Mouse (Mus musculus): ENCODE results near the gene Irf2bp2.

Irf2bp2 gene

DNA sequence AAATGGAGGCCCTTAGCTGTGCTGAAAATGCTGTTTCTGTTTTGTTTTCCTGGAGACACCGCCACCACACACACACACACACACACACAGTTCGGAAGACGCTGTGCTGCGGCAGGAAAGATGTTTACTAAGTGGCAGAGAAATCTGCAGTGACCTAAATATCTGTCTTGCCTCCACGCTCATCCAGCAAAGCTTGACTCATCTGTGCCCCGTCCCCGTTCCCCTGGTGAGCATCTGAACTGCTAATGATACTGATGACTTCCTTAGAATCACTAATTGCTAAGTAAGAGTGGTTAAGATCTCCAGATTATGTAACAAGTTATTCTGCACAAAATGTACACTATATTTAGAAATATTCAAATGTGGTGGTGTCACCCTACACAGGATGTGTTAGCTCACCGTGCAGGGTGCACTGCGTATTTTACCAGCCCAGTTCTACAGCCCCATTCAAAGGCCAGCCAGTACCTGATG is 8.2 kb downstream of the Irf2bp2 start:
- DNase-seq: peak; percentile 52

DNA sequence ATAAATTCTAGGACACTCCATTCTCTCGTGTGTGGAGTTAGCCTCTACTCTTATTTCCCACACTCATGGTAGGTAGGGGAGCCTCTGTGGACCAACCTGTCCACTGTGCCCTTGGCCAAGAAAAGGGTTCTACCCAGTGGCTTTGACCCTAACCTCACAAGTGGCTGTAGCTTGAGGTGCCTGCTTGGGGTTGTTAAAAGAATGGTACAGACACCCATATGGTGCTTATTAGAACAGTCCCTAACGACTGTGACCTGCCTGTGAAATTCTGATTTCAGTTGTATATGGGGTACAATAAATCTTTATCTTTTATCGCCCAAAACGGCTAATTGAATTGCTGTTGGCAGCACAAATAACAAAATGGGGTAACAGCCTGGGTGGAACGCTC is 8.9 kb downstream of the Irf2bp2 start:
- no peak for DNase-seq

DNA sequence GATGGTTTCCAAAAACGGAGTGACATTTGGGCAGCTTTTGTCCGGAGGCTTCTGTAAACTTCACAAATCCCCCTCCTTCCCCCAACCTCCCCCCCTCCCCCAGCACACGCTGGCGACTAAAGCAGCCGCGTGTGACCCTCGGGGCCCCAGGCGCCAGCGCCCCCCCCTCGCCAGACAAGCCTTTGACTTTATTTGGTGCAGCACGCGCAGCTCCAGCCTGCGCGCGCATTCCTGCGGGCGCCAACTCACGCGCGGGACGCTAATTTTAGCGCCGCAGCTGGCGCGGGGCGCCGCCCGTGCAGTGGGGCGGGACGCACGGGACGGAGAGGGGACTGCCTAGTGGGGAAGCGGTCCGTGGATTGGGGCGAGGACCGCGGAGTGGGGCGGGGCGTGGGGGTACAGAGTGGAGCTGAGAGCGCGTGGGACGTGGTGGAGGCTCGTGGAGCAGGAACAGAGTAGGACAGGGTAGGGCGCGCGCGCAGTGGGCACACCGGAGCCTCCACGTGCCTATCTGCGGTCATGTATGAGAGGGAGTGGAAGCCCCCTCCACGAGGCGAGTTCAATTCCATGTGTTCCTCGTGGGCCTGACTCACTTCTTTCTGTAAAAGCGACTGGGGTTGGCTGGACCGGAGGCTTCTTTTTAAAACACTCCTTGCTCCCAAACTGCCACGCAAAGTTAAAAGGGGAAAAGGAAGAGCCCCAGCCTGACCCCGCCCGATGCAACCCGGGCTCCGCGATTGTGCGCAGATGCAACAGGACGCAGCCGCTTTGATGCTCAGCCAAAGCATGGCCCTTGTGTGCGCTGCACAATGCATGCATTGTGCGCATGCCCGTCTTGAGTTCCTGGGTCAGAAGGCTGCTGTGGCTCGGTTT is 9.6 kb downstream of the Irf2bp2 start:
- peak; percentile 88 for DNase-seq

DNA sequence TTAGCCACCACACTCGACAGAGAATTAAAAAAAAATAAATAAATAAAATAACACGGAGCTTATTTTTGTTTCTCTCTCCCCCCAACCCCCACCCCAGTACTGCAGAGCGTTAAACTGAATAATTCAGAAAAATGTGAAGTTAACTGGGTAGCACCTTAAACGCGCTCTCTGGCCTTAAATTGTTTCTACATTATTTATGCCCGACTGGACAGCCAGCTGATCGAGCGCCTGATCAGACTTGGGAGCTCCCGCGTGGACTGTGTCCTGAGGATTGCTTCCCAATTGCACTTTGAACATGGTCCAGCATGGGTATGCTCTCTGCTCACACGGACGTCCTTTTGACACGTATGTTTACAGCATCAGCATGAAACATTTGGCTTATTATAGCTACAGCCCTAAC is 10.3 kb downstream of the Irf2bp2 start:
- no peak for DNase-seq

DNA sequence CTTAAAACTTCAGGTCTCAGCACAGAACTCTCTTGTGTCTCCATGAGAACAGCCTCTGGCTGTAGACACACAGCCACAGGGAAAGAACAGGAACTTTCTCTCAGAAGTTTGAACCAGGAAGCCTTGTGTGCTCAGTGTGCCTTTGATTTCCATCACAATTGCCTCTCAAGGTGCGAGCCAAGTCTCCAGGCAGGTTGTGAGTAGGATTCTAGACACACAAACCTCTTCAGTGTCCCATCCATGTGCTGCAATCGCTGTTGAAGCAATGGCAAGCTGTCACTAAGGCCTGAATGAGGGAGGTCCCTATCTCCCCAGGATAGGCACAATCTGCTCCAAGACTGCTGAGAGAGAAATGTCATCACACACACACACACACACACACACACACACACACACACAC is 10.8 kb downstream of the Irf2bp2 start:
- no peak for DNase-seq

DNA sequence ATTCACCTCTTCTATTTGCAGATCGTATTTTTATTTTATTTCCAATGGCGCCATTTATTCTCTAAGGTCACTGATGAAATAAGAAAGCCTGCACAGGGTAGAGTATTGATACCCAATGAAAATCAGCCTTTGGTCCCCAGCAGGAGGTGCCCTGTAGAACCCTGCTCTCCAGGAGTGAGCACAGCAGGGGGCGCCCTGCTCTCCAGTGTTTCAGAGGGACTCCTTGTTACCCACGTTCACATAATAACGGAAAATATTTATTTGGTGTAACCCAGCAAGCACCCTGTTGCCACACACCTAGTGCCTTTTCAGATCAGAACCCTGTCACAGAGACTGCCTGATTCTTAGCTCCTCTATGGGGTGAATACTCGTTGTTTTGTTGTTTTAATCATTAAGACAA is 11.3 kb downstream of the Irf2bp2 start:
- peak; percentile 96 for DNase-seq

DNA sequence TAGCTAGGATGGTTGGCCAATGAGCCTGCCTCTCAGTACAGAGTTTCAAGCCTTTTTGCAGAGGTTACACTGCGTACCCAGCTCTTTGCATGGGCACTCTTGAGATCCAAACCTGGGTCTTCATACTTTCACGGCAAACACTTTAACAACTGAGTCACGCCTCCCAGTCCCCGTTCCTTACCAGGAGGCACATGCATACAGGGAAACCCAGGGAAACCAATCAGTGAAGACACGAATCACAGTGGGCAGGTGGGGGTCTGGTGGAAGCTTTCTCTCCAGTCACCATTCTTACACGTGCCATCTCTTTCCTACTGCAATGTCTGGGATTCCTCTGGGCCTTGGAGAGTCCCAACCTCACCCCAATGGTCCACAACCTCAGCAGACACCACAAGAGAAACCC is 12.1 kb downstream of the Irf2bp2 start:
- DNase-seq: no peak

DNA sequence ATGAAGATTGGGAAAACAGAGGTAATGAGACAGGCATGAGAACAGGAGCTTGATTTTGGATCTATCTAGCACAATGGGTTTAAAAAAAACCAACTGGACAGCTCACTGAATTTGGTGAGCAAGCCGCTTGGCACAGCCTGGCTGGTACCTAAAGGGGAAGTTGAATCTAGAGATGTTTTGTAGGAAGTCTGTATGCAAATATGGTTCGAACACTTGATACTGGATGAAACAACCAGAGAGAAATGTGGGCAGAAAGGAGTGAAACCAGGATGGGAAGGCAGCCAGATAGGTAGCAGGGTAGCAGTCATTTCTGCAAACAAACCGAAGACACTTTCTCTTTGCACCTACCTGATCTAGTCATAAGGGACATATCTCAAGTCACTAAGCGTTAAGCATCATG is 13.0 kb downstream of the Irf2bp2 start:
- DNase-seq: no peak

DNA sequence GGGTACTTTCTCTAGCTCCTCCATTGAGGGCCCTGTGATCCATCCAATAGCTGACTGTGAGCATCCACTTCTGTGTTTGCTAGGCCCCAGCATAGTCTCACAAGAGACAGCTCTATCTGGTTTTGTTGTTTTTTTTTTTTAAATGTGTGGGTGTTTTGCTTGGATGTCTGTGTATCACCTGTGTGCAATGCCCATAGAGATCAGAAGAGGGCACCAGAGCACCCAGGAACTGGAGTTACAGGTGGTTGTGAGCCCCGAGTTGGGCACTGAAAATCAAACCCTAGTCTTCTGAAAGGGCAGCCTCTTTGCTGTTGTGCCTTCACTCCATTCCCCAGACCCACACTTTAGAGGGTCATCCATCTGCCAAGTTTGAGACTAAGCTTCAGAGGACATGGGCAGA is 13.7 kb downstream of the Irf2bp2 start:
- DNase-seq: peak; percentile 51

DNA sequence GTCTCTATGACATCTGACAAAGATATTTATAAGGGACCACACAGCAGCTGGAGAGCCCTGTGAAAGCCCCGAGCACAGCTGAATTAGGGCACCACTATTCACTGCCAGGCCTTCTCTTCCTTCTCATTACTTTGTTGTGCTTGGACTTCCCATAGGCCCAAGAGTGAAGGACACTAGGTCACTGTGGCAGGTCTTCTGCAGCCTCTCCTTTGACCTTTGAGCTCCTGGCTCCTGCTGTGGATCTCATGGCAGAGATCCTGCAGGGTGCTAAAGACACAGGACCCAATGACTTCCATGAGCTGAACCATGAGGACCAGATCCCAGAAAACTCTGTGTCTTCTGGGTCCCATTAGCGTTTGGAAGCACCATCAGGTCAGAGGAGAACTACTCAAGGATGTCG is 15.1 kb downstream of the Irf2bp2 start:
- DNase-seq: no peak

DNA sequence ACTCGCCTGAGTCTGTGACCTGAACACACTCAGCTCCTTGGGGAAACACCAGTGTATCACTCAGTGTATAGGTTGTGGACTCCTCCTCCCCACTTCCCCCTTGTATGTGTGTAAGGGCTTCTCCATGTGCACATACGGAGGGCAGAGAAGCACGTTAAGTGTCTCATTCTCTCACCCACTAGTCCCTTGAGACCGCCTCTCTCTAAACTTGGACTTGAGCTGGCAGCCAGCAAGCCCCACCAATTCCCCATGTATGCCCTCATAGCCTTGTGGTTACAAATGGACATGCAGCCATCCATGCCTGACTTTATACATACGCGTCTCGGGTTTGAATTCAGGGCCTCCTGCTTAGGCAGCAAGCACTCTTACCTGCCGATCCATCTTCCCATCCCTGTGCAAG is 16.9 kb downstream of the Irf2bp2 start:
- no peak for DNase-seq

DNA sequence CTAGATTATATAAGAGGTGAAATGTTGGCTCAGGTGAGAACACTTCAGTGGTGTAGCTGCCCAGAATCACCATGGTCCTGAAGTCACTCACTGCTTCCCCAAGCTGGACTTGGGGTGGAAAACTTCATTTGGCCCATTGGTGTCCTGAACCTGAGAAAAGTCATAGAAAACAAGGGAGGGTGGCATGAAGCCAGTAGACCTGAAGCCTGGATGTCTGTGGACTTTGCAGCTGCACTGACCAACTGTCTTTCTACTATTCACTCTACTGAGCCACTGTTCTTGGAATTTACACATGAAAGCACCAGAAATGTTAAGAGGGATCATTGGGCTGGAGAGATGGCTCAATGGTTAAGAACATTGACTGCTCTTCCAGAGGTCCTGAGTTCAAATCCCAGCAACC is 17.7 kb downstream of the Irf2bp2 start:
- DNase-seq: no peak

DNA sequence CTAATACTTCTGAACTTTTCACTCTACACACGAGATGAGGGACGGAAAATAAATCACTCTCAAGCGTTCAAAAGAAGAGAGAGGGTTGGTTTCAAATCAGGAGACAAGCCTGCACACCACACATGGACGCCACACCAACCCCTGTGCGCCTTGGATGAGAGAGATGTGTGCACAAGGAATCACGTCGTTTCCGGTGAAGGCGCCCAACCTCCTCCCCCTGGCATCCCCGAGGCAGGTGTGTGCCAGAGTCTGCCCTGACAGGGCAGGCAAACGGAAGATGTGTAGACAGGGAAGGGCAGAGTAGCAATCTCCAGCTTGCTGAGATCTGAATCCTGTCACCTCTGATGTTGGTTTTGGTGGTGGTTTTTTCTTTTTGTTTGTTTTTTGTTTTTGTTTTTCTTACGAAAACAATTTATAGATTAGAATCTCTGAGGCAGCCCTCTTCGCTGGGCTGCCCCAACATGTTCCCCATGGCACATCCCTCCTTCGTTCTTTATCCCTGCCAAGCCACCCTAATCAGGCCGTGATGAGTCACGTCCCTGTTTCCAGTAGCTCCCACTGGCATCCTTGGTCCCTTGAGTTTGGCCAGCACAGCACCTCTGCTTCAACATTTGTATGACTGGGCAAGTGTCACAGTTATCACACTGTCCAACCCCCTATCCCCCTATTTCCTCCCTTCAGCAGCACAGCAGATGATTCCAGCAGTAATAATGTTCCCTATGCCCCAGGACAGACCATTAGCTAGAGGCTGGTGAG is 18.7 kb downstream of the Irf2bp2 start:
- no peak for DNase-seq

DNA sequence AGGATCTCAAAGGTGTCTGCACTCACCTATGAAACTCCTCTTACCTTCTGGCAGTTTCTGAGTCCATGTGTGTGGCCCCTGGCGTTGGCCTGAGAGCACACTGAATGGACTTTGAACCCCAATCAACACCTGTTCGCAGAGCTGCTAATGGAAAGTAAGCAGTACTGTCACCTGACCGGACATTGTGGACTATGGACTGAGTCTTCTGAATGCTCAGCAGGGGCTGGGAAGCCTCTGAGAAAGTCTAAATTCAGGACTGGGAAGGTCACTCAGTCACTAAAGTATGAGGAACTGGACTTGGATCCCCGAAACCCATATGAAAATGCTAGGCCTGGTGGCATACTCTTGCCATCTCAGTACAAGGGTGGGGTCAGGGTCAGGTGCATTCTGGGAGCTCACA is 19.9 kb downstream of the Irf2bp2 start:
- DNase-seq: no peak

DNA sequence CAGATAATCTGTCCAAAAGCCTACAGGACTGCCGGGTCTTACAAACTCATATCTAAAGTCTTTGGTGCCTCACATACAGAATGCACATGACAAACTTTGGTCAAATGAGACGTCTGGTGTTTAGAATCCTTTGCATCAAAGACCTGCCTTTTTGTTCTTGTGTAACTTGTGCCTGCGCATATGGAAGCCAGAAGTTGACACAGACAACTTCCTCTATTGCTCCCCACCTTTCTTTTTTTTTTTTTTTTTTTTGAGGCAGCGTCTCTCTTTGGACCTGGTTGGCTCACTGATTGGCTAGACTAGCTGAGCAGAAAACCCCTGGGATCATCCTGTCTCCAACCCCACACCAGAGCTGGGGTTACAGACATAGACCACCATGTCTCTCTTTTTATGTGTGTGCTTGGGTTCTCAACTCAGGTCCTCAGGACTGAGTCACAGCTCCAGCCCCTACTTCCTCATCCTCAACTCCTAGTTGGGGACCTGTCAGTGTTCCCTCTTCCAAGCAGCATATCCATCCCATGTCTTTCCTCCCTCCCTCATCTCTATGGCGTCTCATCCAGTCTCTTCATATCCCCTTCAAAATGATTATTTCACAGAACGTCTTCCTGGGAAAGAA is 20.6 kb downstream of the Irf2bp2 start:
- DNase-seq: no peak

DNA sequence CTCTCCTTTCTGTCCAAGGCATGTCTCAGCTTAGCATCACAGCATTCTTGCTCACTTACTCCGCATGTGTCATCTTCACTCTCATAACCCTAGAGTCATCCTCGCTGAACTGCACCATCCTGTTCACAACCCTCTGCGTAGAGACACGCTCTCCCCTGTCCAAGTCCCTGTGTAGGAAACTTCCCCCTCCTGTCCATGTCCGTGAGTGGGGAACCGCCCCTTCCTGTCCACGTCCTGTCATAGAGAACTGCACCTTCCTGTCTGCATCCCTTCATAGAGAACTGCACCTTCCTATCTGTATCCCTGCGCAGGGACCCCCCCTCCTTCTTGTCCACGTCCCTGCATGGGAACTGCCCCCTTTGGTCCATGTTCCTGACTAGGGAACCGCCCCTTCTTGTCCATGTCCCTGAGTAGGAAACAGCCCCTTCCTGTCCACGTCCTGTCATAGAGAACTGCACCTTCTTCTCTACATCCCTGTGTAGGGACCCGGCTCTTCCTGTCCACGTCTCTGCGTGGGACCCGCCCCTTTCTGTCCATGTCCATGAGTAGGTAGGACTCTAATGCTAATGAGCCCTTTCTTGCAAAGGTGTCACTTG is 22.6 kb downstream of the Irf2bp2 start:
- DNase-seq: no peak

DNA sequence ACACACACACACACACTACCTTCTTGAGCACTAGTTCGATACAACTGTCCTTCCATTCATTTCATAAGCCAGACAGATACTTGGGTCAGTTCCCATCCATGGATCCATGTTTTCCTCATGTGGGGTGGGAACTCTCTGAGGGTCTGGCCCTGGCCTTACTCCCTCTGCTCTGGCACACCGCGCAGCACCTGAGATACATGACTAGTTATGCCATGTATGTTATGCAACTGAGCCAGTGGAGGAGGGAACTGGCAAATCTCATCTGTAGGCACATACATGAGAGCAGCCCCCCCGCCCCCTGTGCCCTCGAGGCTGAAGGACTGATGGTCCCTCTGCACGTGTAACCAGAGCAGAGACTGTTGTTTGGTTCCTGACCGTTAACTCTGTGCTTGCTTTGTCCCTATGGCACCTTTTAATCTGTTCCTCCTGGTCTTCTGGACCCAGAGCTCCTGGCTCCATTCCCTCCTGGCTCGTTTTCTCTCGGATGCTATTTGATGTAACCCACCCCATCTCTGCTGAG is 23.2 kb downstream of the Irf2bp2 start:
- DNase-seq: no peak

DNA sequence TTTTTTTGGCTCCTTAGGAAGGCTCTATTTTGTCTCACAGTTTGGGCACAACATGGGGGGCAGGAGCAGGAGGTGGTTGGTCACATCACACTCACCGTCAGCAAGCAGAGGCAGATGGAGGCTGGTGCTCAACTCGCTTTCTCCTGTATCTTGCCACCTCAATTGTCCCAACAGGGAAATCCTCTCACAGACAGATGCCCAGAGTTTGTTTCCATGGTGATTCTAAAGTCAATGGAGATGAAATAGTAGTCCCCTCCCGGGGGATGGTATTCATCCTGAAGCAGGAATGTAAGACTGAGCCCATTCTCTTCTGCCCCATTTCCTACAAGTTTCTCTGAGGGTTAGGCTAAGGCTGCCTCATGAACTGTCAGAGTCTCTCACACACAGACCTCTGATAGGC is 23.7 kb downstream of the Irf2bp2 start:
- no peak for DNase-seq

DNA sequence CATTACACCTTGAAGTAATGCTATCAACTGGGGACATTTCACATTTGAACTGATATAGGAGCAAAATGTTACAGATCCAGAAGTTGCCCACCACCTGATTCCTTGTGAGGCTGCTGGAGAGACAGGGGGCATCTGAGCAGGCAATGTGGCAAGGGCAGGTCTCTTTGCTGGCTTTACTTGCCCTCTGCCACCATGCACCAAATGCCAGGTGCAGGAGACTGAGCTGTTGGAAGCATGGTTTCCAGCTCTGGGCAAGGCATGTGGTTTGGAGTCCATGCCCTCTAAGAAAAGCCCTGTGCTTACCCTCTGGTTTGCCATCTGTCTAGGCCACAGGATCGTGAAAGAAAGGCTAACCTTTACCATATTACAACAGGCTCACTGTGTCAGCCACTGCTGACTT is 24.1 kb downstream of the Irf2bp2 start:
- DNase-seq: no peak

DNA sequence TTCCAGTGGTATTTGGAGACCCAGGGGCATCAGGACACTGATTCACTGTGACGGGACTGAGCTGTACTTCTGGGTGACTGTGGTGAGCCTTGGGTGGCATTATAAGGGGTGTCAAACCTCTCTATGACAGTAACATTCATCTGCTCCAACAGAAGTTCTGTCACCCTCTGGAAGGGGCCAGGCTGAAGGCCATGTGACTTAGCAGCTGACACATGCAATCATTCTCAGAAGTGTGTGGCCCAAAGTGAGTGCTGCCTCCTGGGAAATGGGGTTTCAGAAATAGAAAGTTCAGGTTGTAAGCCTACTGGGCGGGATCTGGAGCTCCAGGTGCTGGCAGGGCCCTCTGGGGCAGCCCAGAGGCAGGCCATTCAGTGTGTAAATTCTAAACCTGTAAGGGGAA is 26.1 kb downstream of the Irf2bp2 start:
- peak; percentile 16 for DNase-seq

DNA sequence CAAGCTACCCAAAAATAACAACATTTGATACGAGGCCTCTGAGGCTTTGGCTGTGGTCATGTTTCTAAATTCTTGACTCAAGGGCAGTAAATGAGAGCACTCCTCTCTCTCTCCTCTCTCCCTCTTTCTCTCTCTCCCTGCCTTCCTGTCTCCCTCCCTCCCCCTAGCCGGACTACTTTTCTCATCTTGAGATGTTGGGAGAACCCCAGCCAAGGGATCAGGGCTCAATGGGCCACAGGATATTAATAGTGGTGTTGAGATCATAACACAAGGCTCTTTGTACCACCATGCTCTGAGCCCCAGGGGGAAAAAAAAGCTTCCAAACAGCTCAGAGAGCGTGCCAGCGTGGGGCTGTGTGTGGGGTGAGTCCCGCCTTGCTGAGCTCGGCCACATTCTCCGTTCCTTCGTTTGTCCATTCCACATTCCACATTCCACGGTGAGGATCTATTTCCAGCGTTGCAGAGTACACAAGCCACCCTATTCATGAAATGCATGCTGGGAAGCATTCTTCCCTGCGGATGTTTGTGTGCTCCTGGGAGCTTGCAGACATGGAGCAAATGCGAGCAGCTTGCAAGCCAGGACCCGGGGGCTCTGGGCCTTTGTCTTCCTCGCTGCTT is 27.2 kb downstream of the Irf2bp2 start:
- DNase-seq: no peak

DNA sequence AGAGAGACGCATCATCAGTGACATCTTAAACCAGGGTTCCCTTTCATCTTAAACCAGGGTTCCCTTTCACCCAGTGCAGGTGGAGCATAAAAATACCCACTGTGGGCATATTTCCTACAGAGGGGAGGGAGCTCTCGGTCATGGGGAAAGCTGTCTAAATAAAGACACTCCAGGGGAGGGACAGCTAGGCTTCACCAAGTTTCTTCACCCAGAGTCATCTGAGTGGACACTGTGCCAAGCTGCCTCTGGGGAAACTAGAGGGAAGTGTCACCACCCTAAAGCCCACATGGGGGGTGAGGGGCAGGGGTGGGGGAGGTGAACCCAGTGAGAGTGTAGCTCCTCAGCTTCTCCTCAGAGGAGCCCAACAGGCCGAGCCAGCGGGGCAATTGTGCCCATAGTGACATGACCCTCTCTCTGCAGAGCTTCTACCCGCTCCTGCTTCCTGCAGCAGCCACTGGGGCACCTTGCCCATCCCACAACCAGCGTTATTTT is 27.8 kb downstream of the Irf2bp2 start:
- DNase-seq: peak; percentile 30
